Mouse (Mus musculus): Measurements from ENCODE around the gene Krt80. TPM values are rescaled to one million over a fixed set of nuclear protein-coding genes. Genes with fewer than 3 reads are reported as not detected.

Krt80 gene
- polyA plus RNA-seq, 1 experiment: 10.1 TPM

DNA sequence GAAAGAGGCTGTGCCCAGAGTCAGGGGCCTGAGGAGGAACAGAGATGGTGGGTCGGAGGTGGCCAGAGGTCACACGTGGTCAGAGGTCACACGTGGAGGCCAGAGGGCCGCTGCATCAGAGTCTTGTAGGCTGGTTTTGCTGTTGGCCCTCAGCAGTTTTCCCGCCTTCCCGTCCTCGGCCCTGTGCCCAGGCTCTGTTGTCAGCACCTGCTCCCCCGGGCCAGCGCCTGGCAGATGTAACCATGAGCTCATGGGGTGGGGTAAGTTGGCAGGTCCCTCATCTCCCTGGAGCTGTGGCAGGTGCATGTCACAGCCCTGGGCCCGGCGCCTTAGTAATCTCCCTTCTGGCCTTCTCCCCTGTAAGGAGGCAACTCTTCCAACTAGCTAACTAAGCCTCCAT, 12.8 kb upstream of the Krt80 start:
- Histone ChIP-seq H3K36me3 (ENCODE audit: control insufficient read depth, insufficient read depth) (no peaks in the 10 kb centered on the region), H3ac (ENCODE audit: control insufficient read depth, insufficient read length, low read depth) (no peak overlapping the region), H3K4me3 (ENCODE audit: insufficient read depth, poor library complexity, severe bottlenecking) (no peak overlapping the region), H3K27me3 (ENCODE audit: control insufficient read depth, insufficient read depth, insufficient read length) (no peaks in the 10 kb centered on the region), H3K79me3 (ENCODE audit: low read depth) (peaks cover 3% of the 10 kb centered on the region), H3K79me2 (ENCODE audit: control insufficient read depth, insufficient read depth) (peaks cover 12% of the 10 kb centered on the region)
- TF ChIP-seq MYOD1 (IDR thresholded peaks at IDR 0.05; ENCODE audit: control insufficient read depth, insufficient read length, low read depth) (peak; percentile 43), MYOG (IDR thresholded peaks at IDR 0.05; ENCODE audit: control insufficient read depth, extremely low read depth, insufficient read length) (no peak)

GRCm38 (mm10) chr15:101381758-101382157, 11.8 kb upstream of the Krt80 start:
- TF ChIP-seq USF1 (IDR thresholded peaks at IDR 0.05; ENCODE audit: low read depth): peak; percentile 68
- no peak for TF ChIP-seq CTCF (IDR thresholded peaks at IDR 0.05; ENCODE audit: control insufficient read depth, insufficient read depth, insufficient read length)
- TF ChIP-seq FOSL1 (IDR thresholded peaks at IDR 0.05; ENCODE audit: insufficient read depth, low read length, poor library complexity, severe bottlenecking): no peak
- TF ChIP-seq CEBPB (IDR thresholded peaks at IDR 0.05; ENCODE audit: low read depth): no peak
- no peak for TF ChIP-seq MYOG (IDR thresholded peaks at IDR 0.05; ENCODE audit: control insufficient read depth, extremely low read depth, insufficient read length)
- peak; percentile 92 for TF ChIP-seq MAX (IDR thresholded peaks at IDR 0.05)
- peak; percentile 72 for TF ChIP-seq MYOD1 (IDR thresholded peaks at IDR 0.05; ENCODE audit: control insufficient read depth, insufficient read length, low read depth)
- peak overlapping the region; percentile 26 for H3K4me3 ChIP-seq (ENCODE audit: insufficient read depth, poor library complexity, severe bottlenecking)
- H3ac ChIP-seq (ENCODE audit: control insufficient read depth, insufficient read length, low read depth): no peak overlapping the region
- peaks cover 12% of the 10 kb centered on the region for H3K79me2 ChIP-seq (ENCODE audit: control insufficient read depth, insufficient read depth)
- peaks cover 3% of the 10 kb centered on the region for H3K79me3 ChIP-seq (ENCODE audit: low read depth)
- H3K36me3 ChIP-seq (ENCODE audit: control insufficient read depth, insufficient read depth): no peaks in the 10 kb centered on the region
- H3K27me3 ChIP-seq (ENCODE audit: control insufficient read depth, insufficient read depth, insufficient read length): no peaks in the 10 kb centered on the region

GRCm38 (mm10) chr15:101378646-101379045, 8.7 kb upstream of the Krt80 start:
- peaks cover 3% of the 10 kb centered on the region for H3K79me3 ChIP-seq (ENCODE audit: low read depth)

DNA sequence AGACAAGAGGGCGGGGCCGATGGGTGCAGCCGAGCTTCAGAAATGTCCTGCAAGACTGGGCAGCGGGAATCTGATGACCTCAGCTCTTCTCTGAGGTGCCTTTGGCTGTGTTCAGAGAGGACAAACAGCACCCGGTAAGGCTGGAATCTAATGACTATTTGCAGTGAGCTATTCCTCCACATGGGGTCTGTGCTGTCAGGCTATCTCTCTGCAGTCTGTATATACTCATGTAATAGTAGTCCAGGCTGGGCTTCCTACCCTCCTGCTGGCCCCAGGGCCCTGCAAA, 6.8 kb upstream of the Krt80 start:
- Histone ChIP-seq H3K79me3 (ENCODE audit: low read depth) (peaks cover 3% of the 10 kb centered on the region), H3ac (ENCODE audit: control insufficient read depth, insufficient read length, low read depth) (no peak overlapping the region)
- TF ChIP-seq USF1 (IDR thresholded peaks at IDR 0.05; ENCODE audit: low read depth): no peak
- no peak for TF ChIP-seq MYOG (IDR thresholded peaks at IDR 0.05; ENCODE audit: control insufficient read depth, extremely low read depth, insufficient read length)
- TF ChIP-seq MAX (IDR thresholded peaks at IDR 0.05): no peak
- TF ChIP-seq CTCF (IDR thresholded peaks at IDR 0.05; ENCODE audit: control insufficient read depth, insufficient read depth, insufficient read length): no peak
- TF ChIP-seq MYOD1 (IDR thresholded peaks at IDR 0.05; ENCODE audit: control insufficient read depth, insufficient read length, low read depth): no peak
- no peak for TF ChIP-seq CEBPB (IDR thresholded peaks at IDR 0.05; ENCODE audit: low read depth)
- no peak for TF ChIP-seq FOSL1 (IDR thresholded peaks at IDR 0.05; ENCODE audit: insufficient read depth, low read length, poor library complexity, severe bottlenecking)

More at GRCm38 (mm10) chr15:101378646-101379045, 8.7 kb upstream of the Krt80 start:
- Histone ChIP-seq H3K79me2 (ENCODE audit: control insufficient read depth, insufficient read depth) (peaks cover 12% of the 10 kb centered on the region), H3K27me3 (ENCODE audit: control insufficient read depth, insufficient read depth, insufficient read length) (no peaks in the 10 kb centered on the region), H3ac (ENCODE audit: control insufficient read depth, insufficient read length, low read depth) (no peak overlapping the region), H3K4me3 (ENCODE audit: insufficient read depth, poor library complexity, severe bottlenecking) (no peak overlapping the region), H3K36me3 (ENCODE audit: control insufficient read depth, insufficient read depth) (no peaks in the 10 kb centered on the region)
- TF ChIP-seq USF1 (IDR thresholded peaks at IDR 0.05; ENCODE audit: low read depth) (no peak), FOSL1 (IDR thresholded peaks at IDR 0.05; ENCODE audit: insufficient read depth, low read length, poor library complexity, severe bottlenecking) (no peak), MYOG (IDR thresholded peaks at IDR 0.05; ENCODE audit: control insufficient read depth, extremely low read depth, insufficient read length) (no peak), MYOD1 (IDR thresholded peaks at IDR 0.05; ENCODE audit: control insufficient read depth, insufficient read length, low read depth) (no peak), MAX (IDR thresholded peaks at IDR 0.05) (no peak)

DNA sequence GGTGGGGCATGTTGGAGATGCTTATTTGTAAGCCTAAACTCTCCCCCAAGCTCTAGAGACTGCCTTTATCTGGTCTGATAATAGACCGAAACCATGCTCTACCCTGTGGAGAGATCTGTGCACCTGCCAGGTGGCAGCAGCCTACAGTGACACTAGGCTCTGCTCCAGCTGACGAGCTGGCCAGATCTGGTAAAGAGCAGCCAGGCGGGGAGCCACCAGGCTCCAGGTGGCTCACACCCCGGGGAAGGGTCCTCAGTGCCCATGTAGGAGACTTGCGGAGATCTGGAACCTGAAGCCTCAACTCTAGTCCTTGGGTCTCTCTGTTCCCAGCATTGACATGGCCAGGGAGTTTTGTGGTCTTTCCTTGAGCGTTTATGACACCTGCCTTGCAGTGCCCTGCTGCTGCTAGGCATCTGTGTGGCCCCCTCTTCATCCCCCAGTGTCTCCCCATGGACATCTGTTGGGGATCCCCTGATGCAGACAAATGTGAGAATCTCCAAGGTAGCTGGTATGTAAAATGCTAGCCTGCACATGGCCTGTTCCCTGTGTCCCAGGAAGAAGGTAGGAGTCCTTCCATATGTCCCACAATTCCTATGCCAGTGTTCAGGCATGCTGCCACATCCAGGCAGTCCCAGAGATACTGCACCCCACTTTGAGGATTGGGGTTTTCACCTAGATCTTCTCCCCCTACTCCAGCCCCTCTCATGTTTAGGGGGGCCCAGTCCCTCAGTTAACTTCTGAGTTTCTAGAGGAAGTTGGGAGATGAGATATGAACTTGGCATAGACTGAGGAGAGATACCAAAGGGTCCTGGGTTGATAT, 6.2 kb upstream of the Krt80 start:
- peaks cover 11% of the 10 kb centered on the region for H3K79me2 ChIP-seq (ENCODE audit: control insufficient read depth, insufficient read depth)
- H3K36me3 ChIP-seq (ENCODE audit: control insufficient read depth, insufficient read depth): no peaks in the 10 kb centered on the region
- H3K4me3 ChIP-seq (ENCODE audit: insufficient read depth, poor library complexity, severe bottlenecking): no peak overlapping the region
- no peak for TF ChIP-seq MYOD1 (IDR thresholded peaks at IDR 0.05; ENCODE audit: control insufficient read depth, insufficient read length, low read depth)
- no peak for TF ChIP-seq MAX (IDR thresholded peaks at IDR 0.05)
- TF ChIP-seq MYOG (IDR thresholded peaks at IDR 0.05; ENCODE audit: control insufficient read depth, extremely low read depth, insufficient read length): no peak
- no peak for TF ChIP-seq CTCF (IDR thresholded peaks at IDR 0.05; ENCODE audit: control insufficient read depth, insufficient read depth, insufficient read length)
- TF ChIP-seq CEBPB (IDR thresholded peaks at IDR 0.05; ENCODE audit: low read depth): no peak
- no peaks in the 10 kb centered on the region for H3K27me3 ChIP-seq (ENCODE audit: control insufficient read depth, insufficient read depth, insufficient read length)
- H3ac ChIP-seq (ENCODE audit: control insufficient read depth, insufficient read length, low read depth): no peak overlapping the region
- peaks cover 3% of the 10 kb centered on the region for H3K79me3 ChIP-seq (ENCODE audit: low read depth)

More for the DNA sequence above, 6.8 kb upstream of the Krt80 start:
- Histone ChIP-seq H3K79me2 (ENCODE audit: control insufficient read depth, insufficient read depth) (peaks cover 12% of the 10 kb centered on the region), H3K36me3 (ENCODE audit: control insufficient read depth, insufficient read depth) (no peaks in the 10 kb centered on the region), H3K4me3 (ENCODE audit: insufficient read depth, poor library complexity, severe bottlenecking) (no peak overlapping the region), H3K27me3 (ENCODE audit: control insufficient read depth, insufficient read depth, insufficient read length) (no peaks in the 10 kb centered on the region)

- Histone ChIP-seq H3K79me2 (ENCODE audit: control insufficient read depth, insufficient read depth) (no peaks in the 10 kb centered on the region), H3K36me3 (ENCODE audit: control insufficient read depth, insufficient read depth) (no peaks in the 10 kb centered on the region), H3K4me3 (ENCODE audit: insufficient read depth, poor library complexity, severe bottlenecking) (no peak overlapping the region), H3ac (ENCODE audit: control insufficient read depth, insufficient read length, low read depth) (no peak overlapping the region), H3K27me3 (ENCODE audit: control insufficient read depth, insufficient read depth, insufficient read length) (no peaks in the 10 kb centered on the region), H3K79me3 (ENCODE audit: low read depth) (no peaks in the 10 kb centered on the region)
- TF ChIP-seq CEBPB (IDR thresholded peaks at IDR 0.05; ENCODE audit: low read depth): peak; percentile 96
- TF ChIP-seq MAX (IDR thresholded peaks at IDR 0.05): peak; percentile 45
- no peak for TF ChIP-seq MYOD1 (IDR thresholded peaks at IDR 0.05; ENCODE audit: control insufficient read depth, insufficient read length, low read depth)
- TF ChIP-seq FOSL1 (IDR thresholded peaks at IDR 0.05; ENCODE audit: insufficient read depth, low read length, poor library complexity, severe bottlenecking): no peak
These were observed 4.9 kb upstream of the Krt80 start for GRCm38 (mm10) chr15:101374879-101375278.

All from C2C12 (cell line).